Mouse (Mus musculus) thymus, postnatal 0 days (tissue): ENCODE results near the gene Foxj3. TPM values are rescaled to one million over a fixed set of nuclear protein-coding genes. Genes with fewer than 3 reads are reported as not detected.

Experiments
- DNase-seq: peaks from one replicate; pipeline ENCODE4 v3.0.0-alpha.2; 2015; ENCODE audit warnings: low spot score
- polyA plus RNA-seq: library from polyadenylated mRNA; unstranded; fragments of >200 nt; fragmentation: Nextera tagmentation; extraction: Ambion mirVana; gene quantifications from 2 replicates; pipeline ENCODE4 v1.2.1, GENCODE M21; 2015

Gene Foxj3
- polyA plus RNA-seq, 1 experiment from 2014 or later = 13.5 TPM

- DNase-seq = no peak
These were observed 99.9 kb downstream of the Foxj3 start for GRCm38 (mm10) chr4:119636731-119637130.

GRCm38 (mm10) chr4:119637176-119637845 lies 100.5 kb downstream of the Foxj3 start, which contains the start of gene Guca2a:
Guca2a (plus strand) TSS chr4:119637704.
- no peak for DNase-seq

- no peak for DNase-seq
These were observed 101.1 kb downstream of the Foxj3 start for GRCm38 (mm10) chr4:119637946-119638345.

- DNase-seq = no peak
These were observed 101.9 kb downstream of the Foxj3 start for GRCm38 (mm10) chr4:119638656-119639055.

GRCm38 (mm10) chr4:119642666-119643065 lies 105.9 kb downstream of the Foxj3 start:
- DNase-seq = no peak

- no peak for DNase-seq
These were observed 120.2 kb downstream of the Foxj3 start for GRCm38 (mm10) chr4:119657011-119657410.

GRCm38 (mm10) chr4:119658246-119658645 lies 121.4 kb downstream of the Foxj3 start:
- no peak for DNase-seq

- DNase-seq = no peak
These were observed 121.9 kb downstream of the Foxj3 start, which contains the start of gene Guca2b for GRCm38 (mm10) chr4:119658731-119659130. Guca2b (minus strand) TSS chr4:119658954.

GRCm38 (mm10) chr4:119660007-119660406 lies 123.2 kb downstream of the Foxj3 start:
- DNase-seq = no peak

GRCm38 (mm10) chr4:119662151-119662550 lies 125.3 kb downstream of the Foxj3 start:
- no peak for DNase-seq

GRCm38 (mm10) chr4:119662976-119663375 lies 126.2 kb downstream of the Foxj3 start:
- no peak for DNase-seq

- DNase-seq = no peak
These were observed 126.7 kb downstream of the Foxj3 start for GRCm38 (mm10) chr4:119663409-119664095.

GRCm38 (mm10) chr4:119665166-119665565 lies 128.4 kb downstream of the Foxj3 start:
- DNase-seq = no peak

GRCm38 (mm10) chr4:119666116-119666515 lies 129.3 kb downstream of the Foxj3 start:
- no peak for DNase-seq

GRCm38 (mm10) chr4:119667454-119667853 lies 130.7 kb downstream of the Foxj3 start:
- DNase-seq = peak; percentile 51

GRCm38 (mm10) chr4:119668185-119668584 lies 131.4 kb downstream of the Foxj3 start:
- no peak for DNase-seq

GRCm38 (mm10) chr4:119668596-119668995 lies 131.8 kb downstream of the Foxj3 start:
- no peak for DNase-seq

GRCm38 (mm10) chr4:119669356-119670209 lies 132.8 kb downstream of the Foxj3 start:
- peak; percentile 62 for DNase-seq

GRCm38 (mm10) chr4:119670210-119670555 lies 133.4 kb downstream of the Foxj3 start:
- no peak for DNase-seq

- DNase-seq = no peak
These were observed 133.9 kb downstream of the Foxj3 start for GRCm38 (mm10) chr4:119670736-119671135.

GRCm38 (mm10) chr4:119671164-119671563 lies 134.4 kb downstream of the Foxj3 start:
- no peak for DNase-seq

GRCm38 (mm10) chr4:119672685-119673084 lies 135.9 kb downstream of the Foxj3 start:
- peak; percentile 60 for DNase-seq
